Mouse (Mus musculus) bone marrow, adult 2 months (tissue): Measurements from ENCODE around the gene Efna3.

ENCODE experiments used
- CTCF ChIP-seq: fragments of 200-500 bp; IDR thresholded peaks from 2 replicates; pipeline ENCODE4 v1.5.1; 2011; ENCODE audit warnings: low read length, control low read depth; ENCODE audit not compliant: control insufficient read depth, insufficient read depth
- POLR2A ChIP-seq: fragments of 200-500 bp; IDR thresholded peaks from 2 replicates; pipeline ENCODE4 v1.6.1; 2011; ENCODE audit warnings: low read depth, mild to moderate bottlenecking, control low read depth, low read length, borderline replicate concordance; ENCODE audit not compliant: control insufficient read depth

- TF ChIP-seq POLR2A (no peak), CTCF (no peak)
Measured at GRCm38 (mm10) chr3:89278107-89278506, 44.7 kb downstream of the Efna3 start.
